In genomic region chr2:150712167-150712674, GRCm38 (mm10) we compare ENCODE assay signal across 32 mouse cellular contexts. TPM values are rescaled to one million over a fixed set of nuclear protein-coding genes. Genes with fewer than 3 reads are reported as not detected.
DNase-seq lines count a peak whose midpoint lies in the region; ATAC-seq and TF ChIP-seq lines count a peak whose summit lies in the region.
"Had no signal": no experiment of that assay in that cellular context is flagged by ENCODE, and none has a peak within 500 bp of the region (broad histone marks: within the 10 kb centered on the region; RNA-seq: fewer than 3 reads in every experiment).

No protein-coding gene starts in this region.

- no peaks in the 10 kb centered on the region for H3K36me3 ChIP-seq in heart, embryonic 10.5 days
- H3K36me3 ChIP-seq in heart, embryonic 12.5 days = no peaks in the 10 kb centered on the region
- H3K36me3 ChIP-seq: embryonic facial prominence, embryonic 12.5 days; embryonic facial prominence, embryonic 15.5 days; forebrain, embryonic 12.5 days; heart, embryonic 13.5 days; hindbrain, embryonic 12.5 days; hindbrain, embryonic 15.5 days had no signal

- no peaks in the 10 kb centered on the region for H3K27me3 ChIP-seq in heart, embryonic 10.5 days (ENCODE audit: insufficient read depth, poor library complexity, severe bottlenecking)
- H3K27me3 ChIP-seq in heart, embryonic 12.5 days (replicated peaks) = no peaks in the 10 kb centered on the region
- H3K27me3 ChIP-seq: embryonic facial prominence, embryonic 12.5 days; embryonic facial prominence, embryonic 15.5 days; forebrain, embryonic 12.5 days; heart, embryonic 13.5 days; hindbrain, embryonic 12.5 days; hindbrain, embryonic 15.5 days had no signal

- no peak overlapping the region for H3K27ac ChIP-seq in heart, embryonic 10.5 days
- H3K27ac ChIP-seq in heart, embryonic 12.5 days (ENCODE audit: poor library complexity, severe bottlenecking) = no peak overlapping the region
- peak overlapping the region; percentile 69 for H3K27ac ChIP-seq in layer of hippocampus, adult 2 months
- H3K27ac ChIP-seq: embryonic facial prominence, embryonic 12.5 days; embryonic facial prominence, embryonic 15.5 days; forebrain, embryonic 12.5 days; heart, embryonic 13.5 days; hindbrain, embryonic 12.5 days; hindbrain, embryonic 15.5 days had no signal

- ATAC-seq in heart, embryonic 12.5 days (ENCODE audit: insufficient number of reproducible peaks, low FRiP score) = no peak
- ATAC-seq: activated CD4-positive, CD25-positive, alpha-beta regulatory T cell, adult 4 months; CD4-positive, CD25-positive, alpha-beta regulatory T cell, adult 4 months; forebrain, embryonic 16.5 days had no signal

- no peaks in the 10 kb centered on the region for H3K4me1 ChIP-seq in heart, embryonic 10.5 days
- no peaks in the 10 kb centered on the region for H3K4me1 ChIP-seq in heart, embryonic 12.5 days (replicated peaks)
- H3K4me1 ChIP-seq: embryonic facial prominence, embryonic 12.5 days; embryonic facial prominence, embryonic 15.5 days; forebrain, embryonic 12.5 days; heart, embryonic 13.5 days; hindbrain, embryonic 12.5 days; hindbrain, embryonic 15.5 days had no signal

- TF ChIP-seq CTCF in layer of hippocampus, adult 2 months (conservative IDR thresholded peaks at IDR 0.05) = no peak

- peak; percentile 55 for DNase-seq in heart, embryonic 10.5 days (ENCODE audit: low spot score)
- peak; percentile 22 to 32 for DNase-seq in layer of hippocampus, adult 2 months (ENCODE audit: low spot score in 2 of 2)
- no peak for DNase-seq in layer of hippocampus, postnatal 10 days (ENCODE audit: low spot score in 2 of 2)
- peak; percentile 12 for DNase-seq in brain, adult 2 months (ENCODE audit: low read depth, low spot score)
- DNase-seq in telencephalon, adult 2 months (ENCODE audit: low read depth, low spot score) = peak; percentile 12
- no peak for DNase-seq in spleen, postnatal 4 days (ENCODE audit: low spot score in 2 of 2)
- DNase-seq: adrenal gland, adult 8-10 months; adrenal gland, postnatal 25 days; cerebellum, adult 11 months; cerebellum, adult 2 months; cerebellum, adult 9-11 months; cerebellum, postnatal 25 days; gastrocnemius, postnatal 10 days; gastrocnemius, postnatal 36 days had no signal

- H3K4me3 ChIP-seq in heart, embryonic 10.5 days = no peak overlapping the region
- no peak overlapping the region for H3K4me3 ChIP-seq in heart, embryonic 12.5 days
- H3K4me3 ChIP-seq in layer of hippocampus, adult 2 months = no peak overlapping the region
- H3K4me3 ChIP-seq: embryonic facial prominence, embryonic 12.5 days; embryonic facial prominence, embryonic 15.5 days; forebrain, embryonic 12.5 days; heart, embryonic 13.5 days; hindbrain, embryonic 12.5 days; hindbrain, embryonic 15.5 days had no signal

- 77% methylated on average over 4 of the region's 4 CpGs for WGBS in heart, embryonic 10.5 days
- WGBS in heart, embryonic 12.5 days = 79% methylated on average over 4 of the region's 4 CpGs

- H3K9me3 ChIP-seq in heart, embryonic 10.5 days = no peaks in the 10 kb centered on the region
- no peaks in the 10 kb centered on the region for H3K9me3 ChIP-seq in heart, embryonic 12.5 days (replicated peaks)
- H3K9me3 ChIP-seq: embryonic facial prominence, embryonic 12.5 days; embryonic facial prominence, embryonic 15.5 days; forebrain, embryonic 12.5 days; heart, embryonic 13.5 days; hindbrain, embryonic 12.5 days; hindbrain, embryonic 15.5 days had no signal

- no peak overlapping the region for H3K9ac ChIP-seq in heart, embryonic 12.5 days
- H3K9ac ChIP-seq: embryonic facial prominence, embryonic 12.5 days; embryonic facial prominence, embryonic 15.5 days; forebrain, embryonic 12.5 days; heart, embryonic 13.5 days; hindbrain, embryonic 12.5 days; hindbrain, embryonic 15.5 days had no signal

- no peak overlapping the region for H3K4me2 ChIP-seq in heart, embryonic 12.5 days
- H3K4me2 ChIP-seq: embryonic facial prominence, embryonic 12.5 days; embryonic facial prominence, embryonic 15.5 days; forebrain, embryonic 12.5 days; heart, embryonic 13.5 days; hindbrain, embryonic 12.5 days; hindbrain, embryonic 15.5 days had no signal

RNA-seq across cellular contexts. Expression of gene Vsx1, which starts 23.1 kb away (rescaled TPM):
- polyA plus RNA-seq in heart, embryonic 10.5 days (2016; fragmentation: Nextera tagmentation; extraction: Ambion mirVana) = not detected in 2 replicates
- polyA plus RNA-seq in heart, embryonic 12.5 days (2016; fragmentation: Nextera tagmentation; extraction: Ambion mirVana) = not detected in 2 replicates
- under 1 TPM in 1 of 2 experiments, not detected in 1; 0.12 TPM for total RNA-seq in layer of hippocampus, adult 2 months (2021)
- total RNA-seq in layer of hippocampus, postnatal 10 days (2021) = under 1 TPM; 0.09 to 0.30 TPM
- total RNA-seq: adrenal gland, adult 8-10 months; adrenal gland, postnatal 25 days; common myeloid progenitor, adult 5-6 weeks; gastrocnemius, adult 18-20 months; gastrocnemius, postnatal 10 days; gastrocnemius, postnatal 36 days; granulocyte monocyte progenitor cell, adult 5-6 weeks; hematopoietic stem cell, adult 5-6 weeks; MEL had no signal
- polyA plus RNA-seq: activated CD4-positive, CD25-positive, alpha-beta regulatory T cell, adult 4 months; C2C12; CD4-positive, CD25-positive, alpha-beta regulatory T cell, adult 4 months; cerebellum, adult 2 months; embryonic facial prominence, embryonic 12.5 days; forebrain, embryonic 16.5 days; heart, embryonic 13.5 days; heart, embryonic 16.5 days; intestine, embryonic 14.5 days had no signal

RNA-seq across cellular contexts. Expression of gene Entpd6, which starts 36.6 kb away (rescaled TPM):
- 28.9 and 29.5 TPM in 2 replicates for polyA plus RNA-seq in heart, embryonic 10.5 days (2016; fragmentation: Nextera tagmentation; extraction: Ambion mirVana)
- 21.1 and 21.2 TPM in 2 replicates for polyA plus RNA-seq in heart, embryonic 12.5 days (2016; fragmentation: Nextera tagmentation; extraction: Ambion mirVana)
- total RNA-seq in layer of hippocampus, adult 2 months (2021) = 10 to 100 TPM; 65.5 to 68.9 TPM
- total RNA-seq in layer of hippocampus, postnatal 10 days (2021) = 10 to 100 TPM; 73.1 to 74.9 TPM

RNA-seq across cellular contexts. Expression of gene Acss1, which starts 43.9 kb away (rescaled TPM):
- 17.2 and 19.2 TPM in 2 replicates for polyA plus RNA-seq in heart, embryonic 10.5 days (2016; fragmentation: Nextera tagmentation; extraction: Ambion mirVana)
- polyA plus RNA-seq in heart, embryonic 12.5 days (2016; fragmentation: Nextera tagmentation; extraction: Ambion mirVana) = 11.1 and 12.7 TPM in 2 replicates
- 10 to 100 TPM; 26.4 to 26.8 TPM for total RNA-seq in layer of hippocampus, adult 2 months (2021)
- 10 to 100 TPM; 19.5 to 21.9 TPM for total RNA-seq in layer of hippocampus, postnatal 10 days (2021)
- polyA plus RNA-seq: C2C12 had no signal

Comparison
In these comparisons a context has a peak if more than half of its experiments do, and no peak if none do; other contexts are left out.
1. DNase-seq: peak in heart, embryonic 10.5 days (single experiment), layer of hippocampus, adult 2 months (2 of 2), brain, adult 2 months (single experiment) and telencephalon, adult 2 months (single experiment); none in layer of hippocampus, postnatal 10 days (0 of 2) and spleen, postnatal 4 days (0 of 2).